Mouse (Mus musculus) forebrain, embryonic 13.5 days (tissue): Measurements from ENCODE around the gene Mex3a. TPM values are rescaled to one million over a fixed set of nuclear protein-coding genes. Genes with fewer than 3 reads are reported as not detected.

Experiments
- ATAC-seq: fragments of 200-750 bp; cut with Nextera tagmentation; 2 replicates; pipeline ENCODE4 v1.8.0; 2017
- H3K27ac ChIP-seq: fragments of 300-500 bp; sonication (generic); 2 replicates; pipeline ENCODE4 v1.5.1; 2015; ENCODE audit warnings: inconsistent platforms, mild to moderate bottlenecking, moderate library complexity
- H3K27me3 ChIP-seq: fragments of 300-500 bp; sonication (generic); 2 replicates; pipeline ENCODE4 v1.6.1; 2015; ENCODE audit warnings: mild to moderate bottlenecking, inconsistent platforms
- H3K36me3 ChIP-seq: fragments of 300-500 bp; sonication (generic); 2 replicates; pipeline ENCODE4 v1.6.1; 2015; ENCODE audit warnings: mild to moderate bottlenecking, inconsistent platforms; ENCODE audit not compliant: poor library complexity, severe bottlenecking
- H3K4me1 ChIP-seq: fragments of 300-500 bp; sonication (generic); 2 replicates; pipeline ENCODE4 v1.6.1; 2015; ENCODE audit warnings: inconsistent platforms
- H3K4me2 ChIP-seq: fragments of 300-500 bp; sonication (generic); 2 replicates; pipeline ENCODE4 v1.6.1; 2015; ENCODE audit warnings: inconsistent platforms, mild to moderate bottlenecking, moderate library complexity
- H3K4me3 ChIP-seq: fragments of 300-500 bp; sonication (generic); 2 replicates; pipeline ENCODE4 v1.5.1; 2015; ENCODE audit warnings: mild to moderate bottlenecking, inconsistent platforms
- H3K9ac ChIP-seq: fragments of 300-500 bp; sonication (generic); 2 replicates; pipeline ENCODE4 v1.6.1; 2015; ENCODE audit warnings: mild to moderate bottlenecking, inconsistent platforms
- H3K9me3 ChIP-seq: fragments of 300-500 bp; sonication (generic); replicated peaks from 2 replicates; pipeline ENCODE4 v1.6.1; 2016; ENCODE audit warnings: inconsistent platforms
- WGBS: fragments of 180-500 bp; shearing (Covaris S2); methylation state at CpG from one replicate; pipeline ENCODE4 v1.1.7; 2015; 5-methylcytosine and 5-hydroxymethylcytosine counted together
- polyA plus RNA-seq: library from polyadenylated mRNA; unstranded; fragments of >200 nt; fragmentation: Nextera tagmentation; extraction: Ambion mirVana; gene quantifications from 2 replicates; pipeline ENCODE4 v1.2.1, GENCODE M21; 2015

Mex3a gene
- polyA plus RNA-seq, 1 experiment from 2014 or later = 52.6 TPM

GRCm38 (mm10) chr3:88509692-88510420 lies 22.3 kb upstream of the Mex3a start, which contains the start of gene Lmna:
TSS of gene Lmna (minus strand) at chr3:88509956.
- Histone ChIP-seq H3K27ac (peak within 1 kb of the TSS; percentile 92), H3K4me2 (peak within 1 kb of the TSS; percentile 62)
- WGBS = 1% methylated on average over 31 of the region's 31 CpGs

GRCm38 (mm10) chr3:88510421-88511289 lies 21.5 kb upstream of the Mex3a start:
- ATAC-seq = peak; percentile 5; the same call in 1 of the 2 replicates
- Histone ChIP-seq H3K4me2 (peak overlapping the region; percentile 62), H3K27me3 (no peaks in the 10 kb centered on the region), H3K9me3 (no peaks in the 10 kb centered on the region), H3K36me3 (no peaks in the 10 kb centered on the region), H3K4me3 (peak overlapping the region; percentile 38), H3K9ac (peak overlapping the region; percentile 63; the same call in 1 of the 2 replicates), H3K27ac (peak overlapping the region; percentile 92), H3K4me1 (peaks cover 42% of the 10 kb centered on the region)
- 51% methylated on average over 13 of the region's 13 CpGs for WGBS

More at GRCm38 (mm10) chr3:88509692-88510420, 22.3 kb upstream of the Mex3a start, which contains the start of gene Lmna:
- Histone ChIP-seq H3K4me1 (peaks cover 42% of the 10 kb centered on the region), H3K36me3 (no peaks in the 10 kb centered on the region), H3K9ac (peak within 1 kb of the TSS; percentile 63), H3K4me3 (peak within 1 kb of the TSS; percentile 38), H3K27me3 (no peaks in the 10 kb centered on the region), H3K9me3 (no peaks in the 10 kb centered on the region)
- peak; percentile 98 for ATAC-seq

GRCm38 (mm10) chr3:88511559-88511958 lies 20.6 kb upstream of the Mex3a start:
- H3K4me1 ChIP-seq = peaks cover 42% of the 10 kb centered on the region
- no peaks in the 10 kb centered on the region for H3K27me3 ChIP-seq
- H3K27ac ChIP-seq = no peak overlapping the region
- no peaks in the 10 kb centered on the region for H3K9me3 ChIP-seq
- H3K4me3 ChIP-seq = no peak overlapping the region
- ATAC-seq = no peak
- 62% methylated on average over 4 of the region's 4 CpGs for WGBS
- no peaks in the 10 kb centered on the region for H3K36me3 ChIP-seq
- H3K4me2 ChIP-seq = no peak overlapping the region
- H3K9ac ChIP-seq = no peak overlapping the region

- Histone ChIP-seq H3K27ac (peak overlapping the region; percentile 19; the same call in 1 of the 2 replicates), H3K9ac (peak overlapping the region; percentile 27; the same call in 1 of the 2 replicates)
- no peak for ATAC-seq
These were observed 19.9 kb upstream of the Mex3a start for GRCm38 (mm10) chr3:88512141-88512895.

GRCm38 (mm10) chr3:88512896-88513545 lies 19.2 kb upstream of the Mex3a start:
- Histone ChIP-seq H3K27ac (peak overlapping the region; percentile 19; the same call in 1 of the 2 replicates), H3K36me3 (no peaks in the 10 kb centered on the region), H3K4me3 (no peak overlapping the region), H3K4me1 (peaks cover 42% of the 10 kb centered on the region), H3K4me2 (peak overlapping the region; percentile 18; the same call in 1 of the 2 replicates), H3K9me3 (no peaks in the 10 kb centered on the region), H3K9ac (peak overlapping the region; percentile 27; the same call in 1 of the 2 replicates), H3K27me3 (no peaks in the 10 kb centered on the region)
- WGBS = 33% methylated on average over 12 of the region's 15 CpGs
- ATAC-seq = no peak

More at GRCm38 (mm10) chr3:88512141-88512895, 19.9 kb upstream of the Mex3a start:
- no peaks in the 10 kb centered on the region for H3K27me3 ChIP-seq
- H3K4me2 ChIP-seq = peak overlapping the region; percentile 18; the same call in 1 of the 2 replicates
- WGBS = 48% methylated on average over 6 of the region's 6 CpGs
- no peaks in the 10 kb centered on the region for H3K9me3 ChIP-seq
- peaks cover 42% of the 10 kb centered on the region for H3K4me1 ChIP-seq
- H3K4me3 ChIP-seq = no peak overlapping the region
- no peaks in the 10 kb centered on the region for H3K36me3 ChIP-seq

- Histone ChIP-seq H3K27me3 (no peaks in the 10 kb centered on the region), H3K27ac (no peak overlapping the region), H3K4me1 (peaks cover 42% of the 10 kb centered on the region), H3K4me2 (no peak overlapping the region), H3K36me3 (no peaks in the 10 kb centered on the region), H3K9me3 (no peaks in the 10 kb centered on the region), H3K4me3 (no peak overlapping the region), H3K9ac (no peak overlapping the region)
- whole genome bisulfite sequencing = 80% methylated on average over 7 of the region's 7 CpGs
- ATAC-seq = no peak
These were observed 18.6 kb upstream of the Mex3a start for GRCm38 (mm10) chr3:88513546-88514115.

- H3K9me3 ChIP-seq = no peaks in the 10 kb centered on the region
- H3K27me3 ChIP-seq = no peaks in the 10 kb centered on the region
- 82% methylated on average over 10 of the region's 10 CpGs for WGBS
- H3K4me3 ChIP-seq = no peak overlapping the region
- H3K4me1 ChIP-seq = peaks cover 38% of the 10 kb centered on the region
- ATAC-seq = no peak
- H3K36me3 ChIP-seq = no peaks in the 10 kb centered on the region
- no peak overlapping the region for H3K27ac ChIP-seq
- no peak overlapping the region for H3K9ac ChIP-seq
- H3K4me2 ChIP-seq = no peak overlapping the region
These were observed 17.7 kb upstream of the Mex3a start for GRCm38 (mm10) chr3:88514231-88515094.

- 100% methylated on average over 2 of the region's 2 CpGs for WGBS
- Histone ChIP-seq H3K4me1 (peaks cover 32% of the 10 kb centered on the region), H3K9me3 (no peaks in the 10 kb centered on the region)
These were observed 17.2 kb upstream of the Mex3a start for GRCm38 (mm10) chr3:88515095-88515386.

GRCm38 (mm10) chr3:88516407-88516806 lies 15.8 kb upstream of the Mex3a start:
- Histone ChIP-seq H3K36me3 (no peaks in the 10 kb centered on the region), H3K27me3 (no peaks in the 10 kb centered on the region), H3K4me2 (no peak overlapping the region), H3K9me3 (no peaks in the 10 kb centered on the region), H3K9ac (no peak overlapping the region), H3K4me3 (no peak overlapping the region), H3K27ac (no peak overlapping the region), H3K4me1 (peaks cover 23% of the 10 kb centered on the region)
- no peak for ATAC-seq
- WGBS = 85% methylated on average over 2 of the region's 2 CpGs

More at GRCm38 (mm10) chr3:88515095-88515386, 17.2 kb upstream of the Mex3a start:
- no peaks in the 10 kb centered on the region for H3K27me3 ChIP-seq
- no peak overlapping the region for H3K9ac ChIP-seq
- no peak overlapping the region for H3K4me3 ChIP-seq
- no peak overlapping the region for H3K4me2 ChIP-seq
- H3K27ac ChIP-seq = no peak overlapping the region
- H3K36me3 ChIP-seq = no peaks in the 10 kb centered on the region
- no peak for ATAC-seq

- no peak overlapping the region for H3K9ac ChIP-seq
- H3K4me1 ChIP-seq = 0 out of 2 replicates have a peak, but pooled peaks cover 4% of the 10 kb centered on the region
- no peak overlapping the region for H3K27ac ChIP-seq
- no peaks in the 10 kb centered on the region for H3K9me3 ChIP-seq
- H3K4me3 ChIP-seq = no peak overlapping the region
- WGBS = 77% methylated on average over 4 of the region's 4 CpGs
- no peak for ATAC-seq
- no peaks in the 10 kb centered on the region for H3K27me3 ChIP-seq
- H3K36me3 ChIP-seq = peaks cover 9% of the 10 kb centered on the region
- no peak overlapping the region for H3K4me2 ChIP-seq
These were observed 13.8 kb upstream of the Mex3a start for GRCm38 (mm10) chr3:88518411-88518810.
